Mouse (Mus musculus) C2C12 (cell line): ENCODE results near the gene Chid1.

ENCODE experiments used
- CEBPB ChIP-seq: IDR thresholded peaks from one replicate; pipeline ENCODE4 v1.6.1; 2011; ENCODE audit warnings: low read depth, mild to moderate bottlenecking, control low read depth, moderate library complexity
- CTCF ChIP-seq: IDR thresholded peaks from one replicate; pipeline ENCODE4 v1.5.1; 2011; ENCODE audit not compliant: control insufficient read depth, insufficient read depth, insufficient read length
- FOSL1 ChIP-seq: IDR thresholded peaks from one replicate; pipeline ENCODE4 v1.8.0; 2011; ENCODE audit warnings: mild to moderate bottlenecking, low read length; ENCODE audit not compliant: poor library complexity, insufficient read depth, severe bottlenecking
- MAX ChIP-seq: IDR thresholded peaks from one replicate; pipeline ENCODE4 v1.6.1; 2011; ENCODE audit warnings: mild to moderate bottlenecking, control low read depth
- MYOD1 ChIP-seq: IDR thresholded peaks from one replicate; pipeline ENCODE4 v1.6.1; 2011; ENCODE audit warnings: low read depth; ENCODE audit not compliant: control insufficient read depth, insufficient read length
- MYOG ChIP-seq: IDR thresholded peaks from one replicate; pipeline ENCODE4 v1.6.1; 2011; ENCODE audit not compliant: control insufficient read depth, insufficient read length; ENCODE audit errors: extremely low read depth

DNA sequence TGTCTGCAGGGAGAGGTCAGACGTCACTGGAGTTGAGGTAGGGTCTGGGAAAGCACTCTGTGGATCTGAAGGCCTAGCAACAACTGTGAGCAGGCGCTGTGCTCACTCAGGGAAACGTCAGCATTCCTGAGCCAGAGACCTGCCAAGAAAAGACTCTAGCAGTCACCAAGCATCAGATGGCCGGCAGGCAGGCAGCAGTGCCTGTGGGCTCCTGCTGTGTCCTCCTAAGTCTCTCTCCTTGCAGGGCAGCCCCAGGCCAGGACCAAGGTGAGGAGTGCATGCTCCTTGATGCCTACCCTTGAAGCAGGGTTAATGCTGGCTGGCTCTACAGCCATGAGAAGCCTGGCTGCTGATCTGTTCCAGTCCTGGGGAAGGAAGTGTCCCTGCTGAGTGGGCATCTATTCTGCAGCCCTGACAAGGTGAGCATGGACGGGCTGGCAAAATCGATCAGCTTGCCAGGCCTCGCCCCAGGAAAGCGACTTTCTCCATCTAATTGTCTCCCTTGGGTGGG, 28.9 kb downstream of the Chid1 start:
- TF ChIP-seq CTCF: no peak
- TF ChIP-seq MYOD1: no peak
- TF ChIP-seq MAX: no peak
- TF ChIP-seq CEBPB: no peak
- no peak for TF ChIP-seq MYOG
- no peak for TF ChIP-seq FOSL1
